Mouse (Mus musculus): Measurements from ENCODE around the gene Acaa1b. TPM values are rescaled to one million over a fixed set of nuclear protein-coding genes. Genes with fewer than 3 reads are reported as not detected.
A peak's percentile ranks its signal among the peaks of the same experiment; 100 is the strongest.

Gene Acaa1b
- 1.4 and 1.7 TPM in 2 replicates for polyA plus RNA-seq (2014; fragmentation: Nextera tagmentation; extraction: Ambion mirVana)

DNA sequence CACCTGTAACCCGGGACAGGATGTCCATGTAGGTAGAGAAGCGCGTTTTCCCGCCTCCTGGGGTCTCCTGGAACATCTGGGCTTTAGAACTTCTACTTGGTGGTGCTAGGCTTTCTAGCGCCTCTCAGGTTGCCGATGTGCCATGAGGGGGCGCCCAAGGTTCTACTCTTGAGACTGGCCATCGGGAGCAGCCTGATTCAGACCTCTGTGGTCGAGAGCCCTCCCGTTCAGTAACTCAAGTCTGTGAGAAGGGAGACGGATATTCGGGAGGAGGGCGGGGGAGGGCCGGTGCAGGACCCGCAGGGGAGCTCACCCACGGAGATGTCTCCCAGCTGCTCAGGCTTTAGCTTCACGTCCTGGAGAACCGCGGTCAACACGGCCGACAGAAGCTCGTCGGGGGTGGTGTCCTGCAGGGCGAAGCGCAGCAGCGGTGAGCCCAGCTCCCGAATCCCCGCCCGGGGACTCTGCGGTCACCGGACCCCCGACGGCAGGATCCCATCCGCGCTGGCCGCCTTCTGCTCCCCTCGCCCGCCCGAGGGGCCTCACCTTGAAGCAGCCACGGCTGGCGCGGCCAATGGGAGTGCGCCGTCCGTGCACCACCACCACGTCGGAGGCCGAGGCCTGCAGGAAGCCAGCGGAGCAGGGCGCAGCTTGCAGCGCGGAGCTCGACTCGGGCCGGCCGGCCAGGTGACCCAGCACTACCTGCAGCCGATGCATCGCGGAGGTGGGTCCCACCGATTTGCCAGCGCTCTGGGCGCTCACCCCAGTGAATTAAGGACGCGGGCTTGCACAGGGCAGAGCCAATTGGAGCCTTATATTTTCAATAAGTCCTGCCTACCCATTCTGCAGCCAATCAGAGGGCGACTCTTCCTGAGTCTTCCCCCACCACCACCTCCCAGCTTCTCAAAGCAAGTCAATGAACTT lies at the start of gene Acaa1b:
Gene Acaa1b (minus strand): TSS at position 816 of the 924 bp plus-strand sequence.
- WGBS: 1% methylated on average over 59 of the region's 65 CpGs

DNA sequence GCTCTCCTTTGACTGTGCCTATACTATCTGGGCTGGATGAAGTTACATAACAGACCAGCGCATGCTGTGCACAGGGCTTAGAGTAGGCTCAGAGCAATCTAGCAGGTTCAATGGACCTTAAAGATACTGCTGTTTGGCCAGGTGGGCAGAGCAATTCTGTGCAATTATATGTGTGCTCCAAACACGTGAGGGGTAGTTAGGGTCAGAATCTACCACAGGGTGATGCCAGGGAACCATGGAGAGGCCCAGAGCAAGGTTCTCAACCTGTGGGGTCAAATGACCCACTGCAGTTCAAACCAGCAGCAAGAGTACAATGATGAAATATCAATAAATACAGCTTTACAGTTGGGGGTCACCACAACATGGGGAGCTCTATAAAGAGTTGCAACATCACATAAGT lies 49.8 kb upstream of the Acaa1b start:
- Histone ChIP-seq H3K9me3 (ENCODE audit: control insufficient read depth, low read length) (no peaks in the 10 kb centered on the region), H3K27ac (ENCODE audit: low read depth, low read length) (no peak overlapping the region), H3K9ac (ENCODE audit: low read depth, low read length) (no peak overlapping the region), H3K27me3 (ENCODE audit: control insufficient read depth, insufficient read depth, low read length) (no peaks in the 10 kb centered on the region), H3K36me3 (ENCODE audit: control insufficient read depth, insufficient read depth, low read length) (no peaks in the 10 kb centered on the region), H3K4me1 (replicated peaks; ENCODE audit: control insufficient read depth, insufficient read depth, low read length) (no peaks in the 10 kb centered on the region), H3K4me3 (ENCODE audit: low read depth, low read length) (no peak overlapping the region), H3K4me2 (replicated peaks; ENCODE audit: low read depth, low read length) (no peak overlapping the region)
- 88% methylated on average over 2 of the region's 2 CpGs for WGBS
- no peak for DNase-seq (ENCODE audit: low spot score)
- no peak for ATAC-seq (ENCODE audit: low FRiP score)

More for the DNA sequence above, at the start of gene Acaa1b:
- ATAC-seq (ENCODE audit: low FRiP score): peak; percentile 92
- peak within 1 kb of the TSS; percentile 58 for H3K4me2 ChIP-seq (replicated peaks; ENCODE audit: low read depth, low read length)
- no peaks in the 10 kb centered on the region for H3K36me3 ChIP-seq (ENCODE audit: control insufficient read depth, insufficient read depth, low read length)
- no peaks in the 10 kb centered on the region for H3K4me1 ChIP-seq (replicated peaks; ENCODE audit: control insufficient read depth, insufficient read depth, low read length)
- peak within 1 kb of the TSS; percentile 47 for H3K4me3 ChIP-seq (ENCODE audit: low read depth, low read length)
- H3K27me3 ChIP-seq (ENCODE audit: control insufficient read depth, insufficient read depth, low read length): peaks cover 5% of the 10 kb centered on the region; the same call in 1 of the 2 replicates
- no peak within 1 kb of the TSS for H3K27ac ChIP-seq (ENCODE audit: low read depth, low read length)
- H3K9me3 ChIP-seq (ENCODE audit: control insufficient read depth, low read length): no peaks in the 10 kb centered on the region
- H3K9ac ChIP-seq (ENCODE audit: low read depth, low read length): no peak within 1 kb of the TSS
- peak; percentile 88 for DNase-seq (ENCODE audit: low spot score)

DNA sequence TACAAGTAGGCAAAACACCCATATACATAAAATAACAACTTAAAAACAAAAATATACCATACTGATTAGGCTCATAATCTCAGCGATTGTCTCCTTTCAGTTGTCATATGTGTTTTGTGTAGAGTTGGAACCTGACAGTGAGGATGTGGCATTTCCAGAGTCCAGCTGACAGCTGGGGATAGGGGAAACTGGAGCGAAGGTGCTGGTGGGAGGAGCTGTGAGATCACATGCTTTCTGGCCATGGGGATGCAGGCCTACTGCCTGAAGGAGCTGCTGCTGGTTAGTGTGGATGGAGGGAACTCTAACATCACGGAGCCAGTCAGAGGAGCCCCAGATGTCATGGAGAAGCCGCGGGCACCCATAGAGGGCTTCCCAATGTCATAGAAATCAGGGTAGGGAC lies 48.9 kb upstream of the Acaa1b start:
- H3K27me3 ChIP-seq (ENCODE audit: control insufficient read depth, insufficient read depth, low read length): no peaks in the 10 kb centered on the region
- WGBS: 85% methylated on average over 5 of the region's 5 CpGs
- H3K36me3 ChIP-seq (ENCODE audit: control insufficient read depth, insufficient read depth, low read length): no peaks in the 10 kb centered on the region
- H3K9me3 ChIP-seq (ENCODE audit: control insufficient read depth, low read length): no peaks in the 10 kb centered on the region
- DNase-seq (ENCODE audit: low spot score): no peak
- H3K9ac ChIP-seq (ENCODE audit: low read depth, low read length): no peak overlapping the region
- no peaks in the 10 kb centered on the region for H3K4me1 ChIP-seq (replicated peaks; ENCODE audit: control insufficient read depth, insufficient read depth, low read length)
- no peak overlapping the region for H3K4me2 ChIP-seq (replicated peaks; ENCODE audit: low read depth, low read length)
- no peak overlapping the region for H3K27ac ChIP-seq (ENCODE audit: low read depth, low read length)
- no peak for ATAC-seq (ENCODE audit: low FRiP score)
- H3K4me3 ChIP-seq (ENCODE audit: low read depth, low read length): no peak overlapping the region

DNA sequence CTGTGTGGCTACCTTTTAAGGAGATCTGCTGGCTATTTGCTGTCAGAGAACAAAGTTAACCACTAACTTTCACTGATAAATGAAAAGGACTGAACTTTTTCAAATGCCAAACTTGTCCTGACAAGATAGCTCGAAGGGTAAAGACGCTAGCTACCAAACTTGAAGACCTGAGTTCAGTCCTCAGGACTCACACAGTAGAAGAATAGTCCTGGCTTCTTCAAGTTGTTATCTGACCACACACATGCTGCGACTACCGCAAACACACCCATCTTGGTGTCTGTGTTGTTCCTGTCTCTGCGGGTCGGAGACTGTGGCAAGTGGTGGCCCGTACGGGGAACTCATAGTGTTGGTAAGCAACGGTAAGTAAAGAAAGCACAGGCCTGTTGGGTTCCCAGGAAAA lies 46.7 kb upstream of the Acaa1b start:
- Histone ChIP-seq H3K27me3 (ENCODE audit: control insufficient read depth, insufficient read depth, low read length) (no peaks in the 10 kb centered on the region), H3K4me2 (replicated peaks; ENCODE audit: low read depth, low read length) (no peak overlapping the region), H3K4me1 (replicated peaks; ENCODE audit: control insufficient read depth, insufficient read depth, low read length) (no peaks in the 10 kb centered on the region), H3K9ac (ENCODE audit: low read depth, low read length) (no peak overlapping the region), H3K27ac (ENCODE audit: low read depth, low read length) (no peak overlapping the region), H3K9me3 (ENCODE audit: control insufficient read depth, low read length) (no peaks in the 10 kb centered on the region), H3K36me3 (ENCODE audit: control insufficient read depth, insufficient read depth, low read length) (no peaks in the 10 kb centered on the region), H3K4me3 (ENCODE audit: low read depth, low read length) (no peak overlapping the region)
- DNase-seq (ENCODE audit: low spot score) (no peak), ATAC-seq (ENCODE audit: low FRiP score) (no peak)
- WGBS: 94% methylated on average over 9 of the region's 9 CpGs

DNA sequence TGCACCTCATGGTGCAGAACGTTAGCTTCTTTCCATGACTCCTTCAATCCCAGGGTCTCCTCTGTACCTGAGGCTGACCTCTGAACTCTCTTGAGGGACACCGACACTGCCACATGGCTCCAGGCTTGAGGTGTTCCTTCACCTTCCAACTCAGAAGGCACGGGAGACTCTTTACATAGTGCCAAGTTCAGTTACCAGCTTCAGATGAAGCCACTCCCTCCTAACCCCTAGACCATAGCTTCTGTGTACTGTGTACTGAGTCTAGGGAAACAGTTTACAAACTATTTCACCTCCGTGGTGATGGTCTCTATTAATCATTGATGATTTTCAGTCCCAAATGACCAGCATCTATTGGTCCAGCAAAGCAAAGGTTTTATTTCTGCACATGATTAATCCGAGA lies 44.8 kb upstream of the Acaa1b start:
- Histone ChIP-seq H3K9me3 (ENCODE audit: control insufficient read depth, low read length) (no peaks in the 10 kb centered on the region), H3K4me1 (replicated peaks; ENCODE audit: control insufficient read depth, insufficient read depth, low read length) (no peaks in the 10 kb centered on the region), H3K4me3 (ENCODE audit: low read depth, low read length) (no peak overlapping the region), H3K27ac (ENCODE audit: low read depth, low read length) (no peak overlapping the region), H3K4me2 (replicated peaks; ENCODE audit: low read depth, low read length) (no peak overlapping the region), H3K36me3 (ENCODE audit: control insufficient read depth, insufficient read depth, low read length) (no peaks in the 10 kb centered on the region), H3K9ac (ENCODE audit: low read depth, low read length) (no peak overlapping the region), H3K27me3 (ENCODE audit: control insufficient read depth, insufficient read depth, low read length) (no peaks in the 10 kb centered on the region)
- WGBS: 84% methylated on average over 5 of the region's 5 CpGs
- DNase-seq (ENCODE audit: low spot score) (no peak), ATAC-seq (ENCODE audit: low FRiP score) (no peak)

DNA sequence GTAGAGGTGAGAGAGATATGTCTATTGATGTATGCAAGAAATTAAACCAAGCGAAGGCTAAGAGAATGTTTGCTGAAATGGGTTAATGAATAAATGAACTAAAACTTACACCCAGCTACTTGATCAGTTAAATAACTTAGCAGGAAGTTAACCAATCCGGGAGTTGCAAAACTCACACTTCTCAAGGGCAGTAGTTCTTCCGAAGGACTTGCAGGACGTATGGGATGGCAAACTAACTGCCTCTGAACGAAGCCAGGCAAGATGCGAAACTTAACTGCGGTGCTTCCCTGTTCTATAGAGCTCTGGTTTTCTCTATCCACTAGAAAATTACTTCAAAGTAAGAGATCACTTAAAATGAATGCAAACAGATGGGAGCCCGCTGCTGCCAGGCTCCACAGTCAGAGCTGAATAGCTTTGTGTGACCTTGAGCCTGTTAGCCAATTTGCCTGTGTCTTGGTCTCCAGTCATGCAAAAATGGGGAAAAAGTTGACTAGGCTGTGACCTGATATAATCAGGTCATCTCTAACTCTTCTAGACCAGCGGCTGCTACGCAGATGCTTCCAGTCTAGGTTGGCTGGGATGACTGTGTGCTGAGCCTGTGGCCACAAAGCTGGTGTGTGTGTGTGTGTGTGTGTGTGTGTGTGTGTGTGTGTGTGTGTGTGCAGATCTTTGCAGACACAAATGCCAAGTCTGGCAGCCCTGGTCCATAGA lies 42.4 kb upstream of the Acaa1b start:
- H3K4me2 ChIP-seq (replicated peaks; ENCODE audit: low read depth, low read length): no peak overlapping the region
- H3K4me3 ChIP-seq (ENCODE audit: low read depth, low read length): no peak overlapping the region
- no peak overlapping the region for H3K9ac ChIP-seq (ENCODE audit: low read depth, low read length)
- 89% methylated on average over 10 of the region's 10 CpGs for WGBS
- H3K27me3 ChIP-seq (ENCODE audit: control insufficient read depth, insufficient read depth, low read length): no peaks in the 10 kb centered on the region
- no peaks in the 10 kb centered on the region for H3K36me3 ChIP-seq (ENCODE audit: control insufficient read depth, insufficient read depth, low read length)
- no peak for DNase-seq (ENCODE audit: low spot score)
- no peaks in the 10 kb centered on the region for H3K9me3 ChIP-seq (ENCODE audit: control insufficient read depth, low read length)
- H3K4me1 ChIP-seq (replicated peaks; ENCODE audit: control insufficient read depth, insufficient read depth, low read length): no peaks in the 10 kb centered on the region
- no peak for ATAC-seq (ENCODE audit: low FRiP score)
- no peak overlapping the region for H3K27ac ChIP-seq (ENCODE audit: low read depth, low read length)

DNA sequence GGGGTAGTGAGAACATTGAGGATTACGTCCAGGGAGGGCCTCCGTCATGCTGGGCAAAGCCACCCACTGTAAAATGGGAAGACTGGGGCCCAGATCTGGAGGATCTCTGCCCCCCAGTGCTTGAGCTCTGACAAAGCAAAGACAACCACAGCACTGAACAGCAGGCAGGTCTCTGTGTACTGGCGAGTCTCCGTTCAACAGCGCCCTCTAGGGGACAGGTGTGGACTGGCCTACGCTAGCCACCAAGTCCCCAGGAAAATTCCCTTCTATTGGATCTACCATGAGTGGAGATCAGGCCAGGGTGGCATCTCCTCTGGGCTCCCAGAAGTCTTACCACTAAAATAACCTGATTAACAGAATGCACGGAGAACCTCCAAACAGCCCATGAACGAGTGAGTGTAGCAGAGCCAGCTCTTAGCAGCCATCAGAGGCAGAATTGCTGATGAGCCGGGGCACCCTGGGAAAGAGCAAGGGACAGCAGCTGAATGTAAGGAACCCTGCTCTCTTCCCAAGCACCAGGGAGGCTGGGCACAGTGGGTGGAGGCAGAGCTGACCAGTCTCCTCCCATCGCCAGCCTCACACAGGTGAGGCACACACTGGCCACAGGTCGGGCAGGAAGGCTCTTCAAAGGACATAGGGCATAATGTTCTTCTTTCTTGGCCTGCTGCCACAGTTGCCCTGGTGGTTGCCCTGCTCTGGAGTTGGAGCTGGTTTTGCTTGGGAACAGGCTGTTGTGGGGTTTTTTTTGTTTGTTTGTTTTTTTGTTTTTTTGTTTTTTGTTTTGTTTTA lies 35.5 kb upstream of the Acaa1b start:
- no peak overlapping the region for H3K9ac ChIP-seq (ENCODE audit: low read depth, low read length)
- H3K27me3 ChIP-seq (ENCODE audit: control insufficient read depth, insufficient read depth, low read length): no peaks in the 10 kb centered on the region
- no peaks in the 10 kb centered on the region for H3K4me1 ChIP-seq (replicated peaks; ENCODE audit: control insufficient read depth, insufficient read depth, low read length)
- no peak overlapping the region for H3K4me3 ChIP-seq (ENCODE audit: low read depth, low read length)
- no peaks in the 10 kb centered on the region for H3K36me3 ChIP-seq (ENCODE audit: control insufficient read depth, insufficient read depth, low read length)
- H3K4me2 ChIP-seq (replicated peaks; ENCODE audit: low read depth, low read length): no peak overlapping the region
- peak; percentile 47 for DNase-seq (ENCODE audit: low spot score)
- H3K27ac ChIP-seq (ENCODE audit: low read depth, low read length): no peak overlapping the region
- no peak for ATAC-seq (ENCODE audit: low FRiP score)
- H3K9me3 ChIP-seq (ENCODE audit: control insufficient read depth, low read length): no peaks in the 10 kb centered on the region
- WGBS: 38% methylated on average over 11 of the region's 11 CpGs

DNA sequence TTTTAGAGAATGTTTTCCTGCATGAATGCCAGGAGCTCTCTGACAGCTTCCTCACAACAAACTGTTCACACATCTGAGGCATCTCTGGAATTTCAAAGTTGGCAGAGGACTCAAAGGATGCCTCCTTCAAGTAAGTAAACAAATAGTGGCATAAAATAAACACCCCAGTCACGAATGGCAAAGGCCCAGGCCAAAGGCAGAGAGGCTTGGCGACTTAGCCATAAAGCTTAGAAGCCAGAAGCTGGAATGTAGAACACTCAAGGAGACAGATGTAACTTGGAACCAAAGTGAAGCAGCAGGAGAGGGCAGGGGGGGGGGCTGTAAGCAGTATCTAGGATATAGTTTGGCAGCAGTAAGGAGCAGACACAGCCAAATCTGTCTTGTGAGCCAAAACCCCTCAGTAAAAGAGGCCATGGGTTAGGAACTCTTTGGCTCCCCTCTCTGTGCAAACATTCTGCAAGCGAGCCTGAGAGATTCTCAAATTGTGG lies 24.4 kb upstream of the Acaa1b start:
- Histone ChIP-seq H3K9ac (ENCODE audit: low read depth, low read length) (no peak overlapping the region), H3K36me3 (ENCODE audit: control insufficient read depth, insufficient read depth, low read length) (no peaks in the 10 kb centered on the region), H3K9me3 (ENCODE audit: control insufficient read depth, low read length) (no peaks in the 10 kb centered on the region), H3K4me2 (replicated peaks; ENCODE audit: low read depth, low read length) (no peak overlapping the region), H3K27me3 (ENCODE audit: control insufficient read depth, insufficient read depth, low read length) (no peaks in the 10 kb centered on the region), H3K27ac (ENCODE audit: low read depth, low read length) (no peak overlapping the region), H3K4me3 (ENCODE audit: low read depth, low read length) (no peak overlapping the region), H3K4me1 (replicated peaks; ENCODE audit: control insufficient read depth, insufficient read depth, low read length) (no peaks in the 10 kb centered on the region)
- no peak for ATAC-seq (ENCODE audit: low FRiP score)
- no peak for DNase-seq (ENCODE audit: low spot score)
- WGBS: 52% methylated on average over 3 of the region's 3 CpGs

Measured in hindbrain, embryonic 11.5 days (tissue).